Mouse (Mus musculus): ENCODE data around the gene Serpinf1. TPM values are rescaled to one million over a fixed set of nuclear protein-coding genes. Genes with fewer than 3 reads are reported as not detected.

Gene Serpinf1
- polyA plus RNA-seq, 1 experiment from 2014 or later, result 53.6 TPM

- Histone ChIP-seq H3K36me3 (ENCODE audit: control insufficient read depth, insufficient read depth, low read length) (no peaks in the 10 kb centered on the region), H3K9me3 (ENCODE audit: control insufficient read depth, low read length) (no peaks in the 10 kb centered on the region), H3K27me3 (ENCODE audit: control insufficient read depth, insufficient read depth, low read length) (no peaks in the 10 kb centered on the region), H3K4me2 (ENCODE audit: low read depth, low read length, severe bottlenecking) (no peak overlapping the region), H3K9ac (ENCODE audit: low read length) (no peak overlapping the region), H3K4me3 (ENCODE audit: low read depth, low read length) (no peak overlapping the region), H3K4me1 (replicated peaks; ENCODE audit: control insufficient read depth, insufficient read depth, low read length) (peaks cover 17% of the 10 kb centered on the region), H3K27ac (ENCODE audit: low read depth, low read length) (no peak overlapping the region)
- 87% methylated on average over 4 of the region's 4 CpGs for WGBS
- DNase-seq (ENCODE audit: low spot score) (no peak), ATAC-seq (replicated peaks; ENCODE audit: low FRiP score) (no peak)
Observed at GRCm38 (mm10) chr11:75463624-75464023, 41.1 kb upstream of the Serpinf1 start.

GRCm38 (mm10) chr11:75462865-75463336 lies 40.4 kb upstream of the Serpinf1 start:
- no peaks in the 10 kb centered on the region for H3K36me3 ChIP-seq (ENCODE audit: control insufficient read depth, insufficient read depth, low read length)
- peak overlapping the region; percentile 60 for H3K4me3 ChIP-seq (ENCODE audit: low read depth, low read length)
- WGBS, result 5% methylated on average over 9 of the region's 9 CpGs
- H3K9ac ChIP-seq (ENCODE audit: low read length), result peak overlapping the region; percentile 51; the same call in 1 of the 2 replicates
- H3K27ac ChIP-seq (ENCODE audit: low read depth, low read length), result no peak overlapping the region
- peak overlapping the region; percentile 91; the same call in 1 of the 2 replicates for H3K4me2 ChIP-seq (ENCODE audit: low read depth, low read length, severe bottlenecking)
- H3K9me3 ChIP-seq (ENCODE audit: control insufficient read depth, low read length), result no peaks in the 10 kb centered on the region
- no peaks in the 10 kb centered on the region for H3K27me3 ChIP-seq (ENCODE audit: control insufficient read depth, insufficient read depth, low read length)
- peak; percentile 88 for DNase-seq (ENCODE audit: low spot score)
- no peak for ATAC-seq (replicated peaks; ENCODE audit: low FRiP score)
- peaks cover 16% of the 10 kb centered on the region for H3K4me1 ChIP-seq (replicated peaks; ENCODE audit: control insufficient read depth, insufficient read depth, low read length)

GRCm38 (mm10) chr11:75462253-75462783 lies 39.8 kb upstream of the Serpinf1 start:
- no peak for ATAC-seq (replicated peaks; ENCODE audit: low FRiP score)
- DNase-seq (ENCODE audit: low spot score), result peak; percentile 75
- H3K4me3 ChIP-seq (ENCODE audit: low read depth, low read length), result peak overlapping the region; percentile 60
- 5% methylated on average over 15 of the region's 16 CpGs for WGBS
- peak overlapping the region; percentile 91 for H3K4me2 ChIP-seq (ENCODE audit: low read depth, low read length, severe bottlenecking)
- H3K4me1 ChIP-seq (replicated peaks; ENCODE audit: control insufficient read depth, insufficient read depth, low read length), result peaks cover 16% of the 10 kb centered on the region
- H3K36me3 ChIP-seq (ENCODE audit: control insufficient read depth, insufficient read depth, low read length), result no peaks in the 10 kb centered on the region
- peak overlapping the region; percentile 51 for H3K9ac ChIP-seq (ENCODE audit: low read length)
- no peaks in the 10 kb centered on the region for H3K9me3 ChIP-seq (ENCODE audit: control insufficient read depth, low read length)
- H3K27me3 ChIP-seq (ENCODE audit: control insufficient read depth, insufficient read depth, low read length), result no peaks in the 10 kb centered on the region
- 0 out of 2 replicates have a peak overlapping the region, but pooled peaks have one; percentile 18 for H3K27ac ChIP-seq (ENCODE audit: low read depth, low read length)

GRCm38 (mm10) chr11:75461743-75462252 lies 39.3 kb upstream of the Serpinf1 start:
- no peaks in the 10 kb centered on the region for H3K27me3 ChIP-seq (ENCODE audit: control insufficient read depth, insufficient read depth, low read length)
- DNase-seq (ENCODE audit: low spot score) (peak; percentile 73), ATAC-seq (replicated peaks; ENCODE audit: low FRiP score) (peak; percentile 13)
- peak overlapping the region; percentile 60 for H3K4me3 ChIP-seq (ENCODE audit: low read depth, low read length)
- no peaks in the 10 kb centered on the region for H3K36me3 ChIP-seq (ENCODE audit: control insufficient read depth, insufficient read depth, low read length)
- no peak overlapping the region for H3K27ac ChIP-seq (ENCODE audit: low read depth, low read length)
- H3K4me1 ChIP-seq (replicated peaks; ENCODE audit: control insufficient read depth, insufficient read depth, low read length), result peaks cover 16% of the 10 kb centered on the region
- H3K9me3 ChIP-seq (ENCODE audit: control insufficient read depth, low read length), result no peaks in the 10 kb centered on the region
- WGBS, result under 1% methylated on average over 27 of the region's 30 CpGs
- H3K4me2 ChIP-seq (ENCODE audit: low read depth, low read length, severe bottlenecking), result peak overlapping the region; percentile 91
- peak overlapping the region; percentile 51 for H3K9ac ChIP-seq (ENCODE audit: low read length)

- ATAC-seq (replicated peaks; ENCODE audit: low FRiP score), result peak; percentile 94
- under 1% methylated on average over 46 of the region's 46 CpGs for WGBS
- H3K36me3 ChIP-seq (ENCODE audit: control insufficient read depth, insufficient read depth, low read length), result no peaks in the 10 kb centered on the region
- H3K9ac ChIP-seq (ENCODE audit: low read length), result peak within 1 kb of the TSS; percentile 56
- peak within 1 kb of the TSS; percentile 89 for H3K27ac ChIP-seq (ENCODE audit: low read depth, low read length)
- peaks cover 16% of the 10 kb centered on the region for H3K4me1 ChIP-seq (replicated peaks; ENCODE audit: control insufficient read depth, insufficient read depth, low read length)
- H3K9me3 ChIP-seq (ENCODE audit: control insufficient read depth, low read length), result no peaks in the 10 kb centered on the region
- peak within 1 kb of the TSS; percentile 60 for H3K4me3 ChIP-seq (ENCODE audit: low read depth, low read length)
- H3K4me2 ChIP-seq (ENCODE audit: low read depth, low read length, severe bottlenecking), result peak within 1 kb of the TSS; percentile 91
- peak; percentile 100 for DNase-seq (ENCODE audit: low spot score)
- no peaks in the 10 kb centered on the region for H3K27me3 ChIP-seq (ENCODE audit: control insufficient read depth, insufficient read depth, low read length)
Observed at GRCm38 (mm10) chr11:75460844-75461742, 38.6 kb upstream of the Serpinf1 start, which contains the start of gene Tlcd2. Tlcd2 (plus strand) TSS chr11:75461715.

GRCm38 (mm10) chr11:75460103-75460843 lies 37.8 kb upstream of the Serpinf1 start:
- H3K27ac ChIP-seq (ENCODE audit: low read depth, low read length), result peak overlapping the region; percentile 89
- peaks cover 16% of the 10 kb centered on the region for H3K4me1 ChIP-seq (replicated peaks; ENCODE audit: control insufficient read depth, insufficient read depth, low read length)
- peak overlapping the region; percentile 44 for H3K4me3 ChIP-seq (ENCODE audit: low read depth, low read length)
- peak overlapping the region; percentile 56 for H3K9ac ChIP-seq (ENCODE audit: low read length)
- no peaks in the 10 kb centered on the region for H3K36me3 ChIP-seq (ENCODE audit: control insufficient read depth, insufficient read depth, low read length)
- ATAC-seq (replicated peaks; ENCODE audit: low FRiP score) (peak; percentile 56), DNase-seq (ENCODE audit: low spot score) (peak; percentile 88)
- H3K27me3 ChIP-seq (ENCODE audit: control insufficient read depth, insufficient read depth, low read length), result no peaks in the 10 kb centered on the region
- 4% methylated on average over 19 of the region's 19 CpGs for WGBS
- H3K4me2 ChIP-seq (ENCODE audit: low read depth, low read length, severe bottlenecking), result peak overlapping the region; percentile 82
- H3K9me3 ChIP-seq (ENCODE audit: control insufficient read depth, low read length), result no peaks in the 10 kb centered on the region

- Histone ChIP-seq H3K27me3 (ENCODE audit: control insufficient read depth, insufficient read depth, low read length) (no peaks in the 10 kb centered on the region), H3K36me3 (ENCODE audit: control insufficient read depth, insufficient read depth, low read length) (no peaks in the 10 kb centered on the region), H3K9ac (ENCODE audit: low read length) (peak overlapping the region; percentile 56; the same call in 1 of the 2 replicates), H3K4me1 (replicated peaks; ENCODE audit: control insufficient read depth, insufficient read depth, low read length) (peaks cover 19% of the 10 kb centered on the region), H3K27ac (ENCODE audit: low read depth, low read length) (peak overlapping the region; percentile 89; the same call in 1 of the 2 replicates), H3K4me2 (ENCODE audit: low read depth, low read length, severe bottlenecking) (peak overlapping the region; percentile 82; the same call in 1 of the 2 replicates), H3K9me3 (ENCODE audit: control insufficient read depth, low read length) (no peaks in the 10 kb centered on the region), H3K4me3 (ENCODE audit: low read depth, low read length) (peak overlapping the region; percentile 44; the same call in 1 of the 2 replicates)
- DNase-seq (ENCODE audit: low spot score) (no peak), ATAC-seq (replicated peaks; ENCODE audit: low FRiP score) (no peak)
- 26% methylated on average over 5 of the region's 5 CpGs for WGBS
Observed at GRCm38 (mm10) chr11:75459751-75460102, 37.2 kb upstream of the Serpinf1 start.

GRCm38 (mm10) chr11:75459141-75459711 lies 36.7 kb upstream of the Serpinf1 start:
- ATAC-seq (replicated peaks; ENCODE audit: low FRiP score) (no peak), DNase-seq (ENCODE audit: low spot score) (no peak)
- 87% methylated on average over 5 of the region's 5 CpGs for WGBS
- no peaks in the 10 kb centered on the region for H3K36me3 ChIP-seq (ENCODE audit: control insufficient read depth, insufficient read depth, low read length)
- peaks cover 20% of the 10 kb centered on the region for H3K4me1 ChIP-seq (replicated peaks; ENCODE audit: control insufficient read depth, insufficient read depth, low read length)
- no peaks in the 10 kb centered on the region for H3K9me3 ChIP-seq (ENCODE audit: control insufficient read depth, low read length)
- H3K27ac ChIP-seq (ENCODE audit: low read depth, low read length), result 0 out of 2 replicates have a peak overlapping the region, but pooled peaks have one; percentile 4
- H3K27me3 ChIP-seq (ENCODE audit: control insufficient read depth, insufficient read depth, low read length), result no peaks in the 10 kb centered on the region
- H3K4me3 ChIP-seq (ENCODE audit: low read depth, low read length), result no peak overlapping the region
- no peak overlapping the region for H3K4me2 ChIP-seq (ENCODE audit: low read depth, low read length, severe bottlenecking)
- no peak overlapping the region for H3K9ac ChIP-seq (ENCODE audit: low read length)

All from forebrain, embryonic 11.5 days (tissue).